Mouse (Mus musculus) forebrain, embryonic 16.5 days (tissue): Measurements from ENCODE around the gene Sephs1. TPM values are rescaled to one million over a fixed set of nuclear protein-coding genes. Genes with fewer than 3 reads are reported as not detected.

Experiments used
- ATAC-seq: fragments of 200-750 bp; cut with Nextera tagmentation; 2 replicates; pipeline ENCODE4 v1.8.0; 2017; ENCODE audit warnings: mild to moderate bottlenecking, moderate library complexity
- H3K27ac ChIP-seq: fragments of 300-500 bp; sonication (generic); 2 replicates; pipeline ENCODE4 v1.5.1; 2014; ENCODE audit warnings: low read length, control low read depth
- H3K27me3 ChIP-seq: fragments of 300-500 bp; sonication (generic); replicated peaks from 2 replicates; pipeline ENCODE4 v1.6.1; 2014; ENCODE audit warnings: low read length; ENCODE audit not compliant: control insufficient read depth, insufficient read depth
- H3K36me3 ChIP-seq: fragments of 300-500 bp; sonication (generic); 2 replicates; pipeline ENCODE4 v1.6.1; 2014; ENCODE audit not compliant: control insufficient read depth, insufficient read depth
- H3K4me1 ChIP-seq: fragments of 300-500 bp; sonication (generic); replicated peaks from 2 replicates; pipeline ENCODE4 v1.6.1; 2014; ENCODE audit warnings: low read length; ENCODE audit not compliant: control insufficient read depth, insufficient read depth
- H3K4me2 ChIP-seq: fragments of 300-500 bp; sonication (generic); 2 replicates; pipeline ENCODE4 v1.6.1; 2014; ENCODE audit warnings: mild to moderate bottlenecking, low read length, control low read depth
- H3K4me3 ChIP-seq: fragments of 300-500 bp; sonication (generic); replicated peaks from 2 replicates; pipeline ENCODE4 v1.5.1; 2014; ENCODE audit warnings: mild to moderate bottlenecking, low read length, control low read depth
- H3K9ac ChIP-seq: fragments of 300-500 bp; sonication (generic); replicated peaks from 2 replicates; pipeline ENCODE4 v1.6.1; 2014; ENCODE audit warnings: low read depth, low read length, control low read depth
- H3K9me3 ChIP-seq: fragments of 300-500 bp; sonication (generic); 2 replicates; pipeline ENCODE4 v1.6.1; 2016; ENCODE audit warnings: low read length; ENCODE audit not compliant: control insufficient read depth
- WGBS: fragments of 180-500 bp; shearing (Covaris S2); extraction: QIAGEN DNeasy Blood & Tissue Kit; methylation state at CpG from one replicate; pipeline ENCODE4 v1.1.7; 2014; 5-methylcytosine and 5-hydroxymethylcytosine counted together
- polyA plus RNA-seq: library from polyadenylated mRNA; unstranded; fragments of >200 nt; fragmentation: Nextera tagmentation; extraction: Ambion mirVana; gene quantifications from 2 replicates; pipeline ENCODE4 v1.2.1, GENCODE M21; 2015

Sephs1 gene
- polyA plus RNA-seq, 1 experiment from 2014 or later = 77.4 TPM

GRCm38 (mm10) chr2:4872740-4873139 is 8.6 kb upstream of the Sephs1 start:
- ATAC-seq = no peak
- Histone ChIP-seq H3K9ac (no peak overlapping the region), H3K4me3 (no peak overlapping the region), H3K4me1 (no peaks in the 10 kb centered on the region), H3K9me3 (no peaks in the 10 kb centered on the region), H3K27ac (no peak overlapping the region), H3K27me3 (no peaks in the 10 kb centered on the region), H3K36me3 (no peaks in the 10 kb centered on the region), H3K4me2 (no peak overlapping the region)
- 82% methylated on average over 9 of the region's 9 CpGs for WGBS

GRCm38 (mm10) chr2:4873331-4873730 is 8.0 kb upstream of the Sephs1 start:
- Histone ChIP-seq H3K27ac (no peak overlapping the region), H3K9ac (no peak overlapping the region), H3K9me3 (no peaks in the 10 kb centered on the region), H3K36me3 (no peaks in the 10 kb centered on the region), H3K27me3 (no peaks in the 10 kb centered on the region), H3K4me1 (no peaks in the 10 kb centered on the region), H3K4me3 (no peak overlapping the region), H3K4me2 (no peak overlapping the region)
- 77% methylated on average over 6 of the region's 6 CpGs for WGBS
- no peak for ATAC-seq

- Histone ChIP-seq H3K36me3 (no peaks in the 10 kb centered on the region), H3K27ac (no peak overlapping the region), H3K9me3 (no peaks in the 10 kb centered on the region), H3K9ac (no peak overlapping the region), H3K27me3 (no peaks in the 10 kb centered on the region), H3K4me3 (no peak overlapping the region), H3K4me2 (no peak overlapping the region), H3K4me1 (no peaks in the 10 kb centered on the region)
- ATAC-seq = no peak
- 63% methylated on average over 1 of the region's 1 CpGs for WGBS
Observed at GRCm38 (mm10) chr2:4875090-4875489, 6.3 kb upstream of the Sephs1 start.

- Histone ChIP-seq H3K9me3 (no peaks in the 10 kb centered on the region), H3K27me3 (no peaks in the 10 kb centered on the region), H3K9ac (no peak overlapping the region), H3K4me2 (no peak overlapping the region), H3K36me3 (no peaks in the 10 kb centered on the region), H3K4me1 (peaks cover 4% of the 10 kb centered on the region), H3K27ac (no peak overlapping the region), H3K4me3 (no peak overlapping the region)
- ATAC-seq = no peak
- whole genome bisulfite sequencing = 71% methylated on average over 3 of the region's 3 CpGs
Observed at GRCm38 (mm10) chr2:4876131-4876530, 5.2 kb upstream of the Sephs1 start.

GRCm38 (mm10) chr2:4880737-4881349 is 521 bp upstream of the Sephs1 start:
- ATAC-seq = peak; percentile 38
- Histone ChIP-seq H3K9me3 (no peaks in the 10 kb centered on the region), H3K4me2 (peak overlapping the region; percentile 71), H3K27me3 (no peaks in the 10 kb centered on the region), H3K36me3 (no peaks in the 10 kb centered on the region), H3K4me1 (peaks cover 20% of the 10 kb centered on the region), H3K27ac (peak overlapping the region; percentile 96), H3K9ac (peak overlapping the region; percentile 79), H3K4me3 (peak overlapping the region; percentile 83)
- WGBS = 2% methylated on average over 20 of the region's 20 CpGs

- Histone ChIP-seq H3K36me3 (peaks cover 5% of the 10 kb centered on the region), H3K9ac (peak overlapping the region; percentile 79), H3K4me2 (peak overlapping the region; percentile 86), H3K4me1 (peaks cover 20% of the 10 kb centered on the region), H3K4me3 (peak overlapping the region; percentile 83), H3K27ac (peak overlapping the region; percentile 96), H3K9me3 (no peaks in the 10 kb centered on the region), H3K27me3 (no peaks in the 10 kb centered on the region)
- peak; percentile 67 for ATAC-seq
- WGBS = under 1% methylated on average over 55 of the region's 63 CpGs
Observed at GRCm38 (mm10) chr2:4882249-4882791, 956 bp downstream of the Sephs1 start.

GRCm38 (mm10) chr2:4883009-4883704 is 1.8 kb downstream of the Sephs1 start:
- Histone ChIP-seq H3K9ac (peak overlapping the region; percentile 79), H3K4me2 (peak overlapping the region; percentile 86), H3K4me1 (peaks cover 20% of the 10 kb centered on the region), H3K27ac (peak overlapping the region; percentile 96), H3K27me3 (no peaks in the 10 kb centered on the region), H3K9me3 (no peaks in the 10 kb centered on the region), H3K4me3 (peak overlapping the region; percentile 83), H3K36me3 (peaks cover 11% of the 10 kb centered on the region)
- under 1% methylated on average over 18 of the region's 18 CpGs for WGBS
- ATAC-seq = no peak

- H3K4me1 ChIP-seq = peaks cover 16% of the 10 kb centered on the region
- no peak overlapping the region for H3K9ac ChIP-seq
- H3K27me3 ChIP-seq = no peaks in the 10 kb centered on the region
- no peaks in the 10 kb centered on the region for H3K9me3 ChIP-seq
- no peak overlapping the region for H3K4me3 ChIP-seq
- 95% methylated on average over 6 of the region's 6 CpGs for WGBS
- peaks cover 35% of the 10 kb centered on the region for H3K36me3 ChIP-seq
- no peak overlapping the region for H3K27ac ChIP-seq
- no peak overlapping the region for H3K4me2 ChIP-seq
- ATAC-seq = no peak
Observed at GRCm38 (mm10) chr2:4886896-4887295, 5.5 kb downstream of the Sephs1 start.

GRCm38 (mm10) chr2:4895598-4895997 is 14.2 kb downstream of the Sephs1 start:
- Histone ChIP-seq H3K9ac (no peak overlapping the region), H3K36me3 (peaks cover 55% of the 10 kb centered on the region), H3K4me2 (no peak overlapping the region), H3K27me3 (no peaks in the 10 kb centered on the region), H3K4me1 (no peaks in the 10 kb centered on the region), H3K4me3 (no peak overlapping the region), H3K9me3 (no peaks in the 10 kb centered on the region), H3K27ac (no peak overlapping the region)
- 91% methylated on average over 2 of the region's 2 CpGs for WGBS
- ATAC-seq = no peak
